Mouse (Mus musculus): ENCODE data around the gene Sprn. TPM values are rescaled to one million over a fixed set of nuclear protein-coding genes. Genes with fewer than 3 reads are reported as not detected.
A peak's percentile ranks its signal among the peaks of the same experiment; 100 is the strongest.

Gene Sprn
- polyA plus RNA-seq, 1 experiment from 2014 or later = not detected

DNA sequence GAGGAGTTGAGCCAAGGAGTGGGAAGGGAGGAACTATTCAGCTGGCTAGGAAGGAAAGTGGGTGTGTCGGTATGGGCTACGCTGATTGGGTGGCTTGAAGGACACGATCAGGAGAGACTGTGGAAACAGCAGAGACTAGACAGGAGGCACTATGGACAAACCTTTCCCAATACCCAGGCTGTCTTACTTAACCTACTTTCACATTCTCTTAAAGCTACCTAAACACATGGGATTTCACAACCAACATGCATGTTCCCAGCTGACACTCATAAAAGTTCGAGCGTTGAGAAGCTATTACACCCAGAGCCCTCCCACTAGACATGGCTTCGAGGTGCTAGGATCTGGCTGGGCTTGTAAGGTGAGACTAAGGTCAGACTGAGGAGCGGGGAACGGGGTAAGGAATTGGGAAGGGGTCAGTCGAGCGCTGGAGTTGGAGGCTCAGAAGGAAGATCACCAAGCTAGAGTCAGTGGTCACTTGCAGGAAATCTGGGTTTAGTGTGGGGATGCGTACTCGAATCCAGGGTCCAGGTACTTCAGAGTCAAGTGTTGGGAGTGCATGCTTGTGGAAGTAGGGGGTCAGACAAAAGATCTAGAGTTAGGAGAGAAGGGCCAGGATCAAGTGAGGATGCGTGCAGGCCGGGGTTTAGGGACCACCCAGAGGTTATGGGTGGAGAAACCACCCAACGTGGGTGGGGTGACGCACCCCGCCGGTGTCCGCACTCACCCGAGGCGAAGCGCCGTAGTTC, 38.9 kb downstream of the Sprn start, which contains the start of gene Paox:
Gene Paox, plus strand, starts transcription at position 217 of the 746 bp plus-strand sequence.
- DNase-seq (ENCODE audit: low spot score) = peak; percentile 59
- Histone ChIP-seq H3K27ac (peak within 1 kb of the TSS; percentile 93), H3K36me3 (peaks cover 23% of the 10 kb centered on the region), H3K4me1 (peaks cover 8% of the 10 kb centered on the region), H3K27me3 (ENCODE audit: low read depth, poor library complexity, severe bottlenecking) (no peaks in the 10 kb centered on the region), H3K4me3 (peak within 1 kb of the TSS; percentile 79), H3K9me3 (replicated peaks) (no peaks in the 10 kb centered on the region)
- 3% methylated on average over 23 of the region's 23 CpGs for WGBS

DNA sequence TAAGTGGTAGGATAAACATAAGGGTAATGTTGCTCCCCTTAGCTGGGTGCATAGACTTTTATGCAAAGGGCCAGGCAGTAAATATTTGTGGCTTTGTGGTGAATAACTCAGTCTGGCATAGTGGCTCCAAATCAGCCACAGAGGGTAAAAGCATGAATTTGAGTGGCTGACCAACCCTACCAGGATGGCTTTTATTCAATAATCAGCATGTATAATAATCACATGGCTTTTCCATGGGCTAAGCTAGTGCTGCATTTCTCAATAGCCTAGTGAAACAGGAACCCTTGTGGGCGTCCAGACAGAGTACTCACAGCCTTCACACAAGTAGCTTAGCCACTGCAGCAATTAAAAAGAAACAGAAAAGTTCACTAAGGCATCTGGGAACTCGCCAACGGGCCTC, 42.7 kb downstream of the Sprn start:
- no peak overlapping the region for H3K27ac ChIP-seq
- no peak overlapping the region for H3K4me3 ChIP-seq
- 85% methylated on average over 3 of the region's 3 CpGs for WGBS
- H3K27me3 ChIP-seq (ENCODE audit: low read depth, poor library complexity, severe bottlenecking) = no peaks in the 10 kb centered on the region
- H3K4me1 ChIP-seq = peaks cover 8% of the 10 kb centered on the region
- H3K9me3 ChIP-seq (replicated peaks) = no peaks in the 10 kb centered on the region
- H3K36me3 ChIP-seq = peaks cover 61% of the 10 kb centered on the region
- no peak for DNase-seq (ENCODE audit: low spot score)

DNA sequence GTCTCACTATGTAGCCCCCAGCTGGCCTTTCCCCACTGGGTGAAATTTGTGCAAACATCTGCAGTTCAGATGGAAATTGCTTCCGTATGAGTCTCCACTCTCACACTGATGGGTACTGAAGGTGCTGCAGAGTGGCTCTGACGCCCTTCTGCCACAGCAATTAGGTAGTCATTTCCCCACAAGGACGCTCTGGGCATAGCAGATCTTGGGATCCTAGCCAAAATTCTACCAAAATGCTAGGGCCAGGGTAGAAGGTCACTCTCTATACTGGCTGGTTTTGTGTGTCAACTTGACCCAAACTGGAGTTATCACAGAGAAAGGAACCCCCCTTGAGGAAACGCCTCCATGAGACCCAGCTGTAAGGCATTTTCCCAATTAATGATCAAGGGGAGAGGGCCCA, 50.7 kb downstream of the Sprn start:
- Histone ChIP-seq H3K27me3 (ENCODE audit: low read depth, poor library complexity, severe bottlenecking) (peaks cover 14% of the 10 kb centered on the region), H3K4me1 (peaks cover 19% of the 10 kb centered on the region), H3K4me3 (no peak overlapping the region), H3K27ac (no peak overlapping the region), H3K9me3 (replicated peaks) (no peaks in the 10 kb centered on the region), H3K36me3 (peaks cover 45% of the 10 kb centered on the region)
- no peak for DNase-seq (ENCODE audit: low spot score)
- WGBS = 80% methylated on average over 4 of the region's 4 CpGs

DNA sequence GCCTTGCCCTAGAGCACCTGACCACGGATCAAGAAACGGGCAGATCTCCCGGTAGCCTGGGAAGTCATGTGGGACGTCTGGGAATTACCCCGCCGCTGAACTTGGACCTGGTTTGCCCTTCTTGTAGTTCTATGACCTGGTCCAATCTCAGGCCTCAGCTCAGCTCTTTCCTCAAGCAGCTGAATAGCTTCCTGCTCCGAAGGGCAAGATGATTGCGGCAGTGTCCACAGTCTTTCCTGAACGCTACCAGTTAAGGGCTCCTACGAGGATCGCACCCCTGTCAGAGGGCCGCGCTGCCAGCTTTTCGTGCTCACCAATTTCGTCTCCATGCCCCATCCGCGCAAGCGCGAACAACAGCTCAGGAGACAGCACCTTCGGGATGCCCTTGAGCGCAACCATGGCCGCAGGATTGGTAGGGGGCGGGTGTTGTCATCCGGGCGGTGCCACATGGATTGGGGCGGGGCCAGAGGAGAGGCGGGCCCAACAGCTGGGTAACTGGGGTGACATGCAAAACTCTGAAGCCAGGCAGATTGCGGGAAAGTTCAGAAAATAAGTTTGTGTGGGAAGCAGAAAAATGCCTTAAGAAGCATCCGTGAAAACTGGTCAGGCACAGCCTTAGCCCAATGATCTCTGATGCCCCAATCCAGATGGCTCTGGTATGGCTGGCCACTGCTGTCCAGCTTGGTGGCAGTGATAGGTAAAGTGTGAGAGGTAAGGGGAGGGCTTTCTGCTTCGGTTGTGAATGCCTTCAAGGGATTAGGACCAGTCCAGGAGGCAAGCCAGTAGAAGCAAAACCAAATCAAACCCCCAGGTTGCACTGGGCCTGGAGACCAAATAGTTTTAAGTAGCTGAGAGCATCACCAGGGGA, 52.5 kb downstream of the Sprn start, which contains the start of gene Fuom:
Gene Fuom, minus strand, starts transcription at position 449 of the 868 bp plus-strand sequence.
- Histone ChIP-seq H3K4me3 (peak within 1 kb of the TSS; percentile 59), H3K9me3 (replicated peaks) (no peaks in the 10 kb centered on the region), H3K36me3 (peaks cover 27% of the 10 kb centered on the region), H3K4me1 (peaks cover 19% of the 10 kb centered on the region), H3K27ac (peak within 1 kb of the TSS; percentile 37), H3K27me3 (ENCODE audit: low read depth, poor library complexity, severe bottlenecking) (peaks cover 20% of the 10 kb centered on the region)
- WGBS = 2% methylated on average over 30 of the region's 30 CpGs
- DNase-seq (ENCODE audit: low spot score) = peak; percentile 76

DNA sequence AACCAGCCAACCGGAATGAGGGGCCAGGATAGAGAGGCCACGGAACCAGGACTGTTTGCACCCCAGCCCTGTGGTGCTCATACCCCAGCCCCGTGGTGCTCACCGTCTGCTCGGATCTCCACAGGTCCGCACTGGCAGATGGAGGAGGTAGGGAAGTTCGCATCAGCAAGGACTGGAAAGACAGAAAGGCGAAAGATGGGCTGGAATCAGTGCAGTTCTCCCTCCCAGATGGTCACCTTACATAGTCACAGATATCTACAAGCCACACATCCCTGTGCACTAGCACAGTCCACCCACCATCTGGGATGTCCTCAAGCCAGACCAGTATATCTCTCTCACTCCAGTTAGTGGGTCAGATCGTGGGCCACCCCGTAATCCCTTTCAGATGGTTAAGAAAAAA, 53.2 kb downstream of the Sprn start:
- Histone ChIP-seq H3K9me3 (replicated peaks) (no peaks in the 10 kb centered on the region), H3K27ac (peak overlapping the region; percentile 37)
- 79% methylated on average over 10 of the region's 10 CpGs for WGBS

More for the DNA sequence above, 53.2 kb downstream of the Sprn start:
- DNase-seq (ENCODE audit: low spot score) = no peak
- Histone ChIP-seq H3K36me3 (peaks cover 20% of the 10 kb centered on the region), H3K4me3 (peak overlapping the region; percentile 59), H3K27me3 (ENCODE audit: low read depth, poor library complexity, severe bottlenecking) (peaks cover 20% of the 10 kb centered on the region), H3K4me1 (peaks cover 19% of the 10 kb centered on the region)

Other genes with a start within 250 kb of the Sprn start
- gene Utf1, start 211.1 kb downstream of the Sprn start, polyA plus RNA-seq (2016; fragmentation: Nextera tagmentation; extraction: Ambion mirVana) = 0.38 and 0.64 TPM in 2 replicates
- gene 6430531B16Rik, start 176.1 kb downstream of the Sprn start, polyA plus RNA-seq (2016; fragmentation: Nextera tagmentation; extraction: Ambion mirVana) = 0.39 and 0.85 TPM in 2 replicates
- 2.2 TPM in 2 replicates for gene Adam8, start 162.3 kb downstream of the Sprn start, polyA plus RNA-seq (2016; fragmentation: Nextera tagmentation; extraction: Ambion mirVana)
- gene Zfp511, start 118.5 kb downstream of the Sprn start, polyA plus RNA-seq (2016; fragmentation: Nextera tagmentation; extraction: Ambion mirVana) = 38.8 and 40.7 TPM in 2 replicates
- gene Tubgcp2, start 118.2 kb downstream of the Sprn start, polyA plus RNA-seq (2016; fragmentation: Nextera tagmentation; extraction: Ambion mirVana) = 81.6 and 87.8 TPM in 2 replicates
- gene Msx3, start 105.8 kb downstream of the Sprn start, polyA plus RNA-seq (2016; fragmentation: Nextera tagmentation; extraction: Ambion mirVana) = not detected in 2 replicates
- gene Caly, start 72.3 kb downstream of the Sprn start, polyA plus RNA-seq (2016; fragmentation: Nextera tagmentation; extraction: Ambion mirVana) = 1.1 and 1.2 TPM in 2 replicates
- not detected in 2 replicates for gene Prap1, start 61.5 kb downstream of the Sprn start, polyA plus RNA-seq (2016; fragmentation: Nextera tagmentation; extraction: Ambion mirVana)
- gene Fuom, start 52.4 kb downstream of the Sprn start, polyA plus RNA-seq (2016; fragmentation: Nextera tagmentation; extraction: Ambion mirVana) = 8.7 and 13.9 TPM in 2 replicates
- 19.2 and 23.7 TPM in 2 replicates for gene Paox, start 39.1 kb downstream of the Sprn start, polyA plus RNA-seq (2016; fragmentation: Nextera tagmentation; extraction: Ambion mirVana)
- gene Echs1, start 38.4 kb downstream of the Sprn start, polyA plus RNA-seq (2016; fragmentation: Nextera tagmentation; extraction: Ambion mirVana) = 174 and 178 TPM in 2 replicates
- gene Mtg1, start 17.3 kb downstream of the Sprn start, polyA plus RNA-seq (2016; fragmentation: Nextera tagmentation; extraction: Ambion mirVana) = 29.5 and 31.9 TPM in 2 replicates
- gene Olfr522, start 9.9 kb upstream of the Sprn start, polyA plus RNA-seq (2016; fragmentation: Nextera tagmentation; extraction: Ambion mirVana) = not detected in 2 replicates
- gene Olfr523, start 18.3 kb upstream of the Sprn start, polyA plus RNA-seq (2016; fragmentation: Nextera tagmentation; extraction: Ambion mirVana) = not detected in 2 replicates
- not detected in 2 replicates for gene Olfr524, start 51.1 kb upstream of the Sprn start, polyA plus RNA-seq (2016; fragmentation: Nextera tagmentation; extraction: Ambion mirVana)
- gene Cd163l1, start 63.4 kb upstream of the Sprn start, polyA plus RNA-seq (2016; fragmentation: Nextera tagmentation; extraction: Ambion mirVana) = 0.04 TPM in 1 of 2 replicates, not detected in the other
- not detected in 2 replicates for gene 5830411N06Rik, start 92.4 kb upstream of the Sprn start, polyA plus RNA-seq (2016; fragmentation: Nextera tagmentation; extraction: Ambion mirVana)
- gene Olfr525, start 166.0 kb upstream of the Sprn start, polyA plus RNA-seq (2016; fragmentation: Nextera tagmentation; extraction: Ambion mirVana) = not detected in 2 replicates
- not detected in 2 replicates for gene Olfr527, start 179.1 kb upstream of the Sprn start, polyA plus RNA-seq (2016; fragmentation: Nextera tagmentation; extraction: Ambion mirVana)
- not detected in 2 replicates for gene Olfr60, start 206.8 kb upstream of the Sprn start, polyA plus RNA-seq (2016; fragmentation: Nextera tagmentation; extraction: Ambion mirVana)
- gene Olfr530, start 221.5 kb upstream of the Sprn start, polyA plus RNA-seq (2016; fragmentation: Nextera tagmentation; extraction: Ambion mirVana) = not detected in 2 replicates
- not detected in 2 replicates for gene Olfr531, start 248.0 kb upstream of the Sprn start, polyA plus RNA-seq (2016; fragmentation: Nextera tagmentation; extraction: Ambion mirVana)

Measured in limb, embryonic 10.5 days (tissue).